Mouse (Mus musculus) heart, adult 18-20 months (tissue): Measurements from ENCODE around the gene Gm49416. TPM values are rescaled to one million over a fixed set of nuclear protein-coding genes. Genes with fewer than 3 reads are reported as not detected.

Source experiments
- DNase-seq, 2 experiments: peaks; one replicate each; pipeline ENCODE4 v3.0.0; 2021 to 2022; ENCODE audit warnings: mixed read lengths in 1 of 2
- total RNA-seq, 2 experiments: library from RNA; stranded (reverse); gene quantifications; 2 replicates each; pipeline ENCODE4 v1.2.3; 2021

Gm49416 gene
- total RNA-seq, 2 experiments from 2014 or later: 3.4 TPM; not detected in 1

- DNase-seq: peak; percentile 98
These were observed 31.5 kb downstream of the Gm49416 start, which contains the start of gene B3gat3 for GRCm38 (mm10) chr19:8920073-8920736. B3gat3 (plus strand) TSS chr19:8920374.

GRCm38 (mm10) chr19:8920836-8921291 is 32.1 kb downstream of the Gm49416 start:
- DNase-seq: peak; percentile 31 to 38

- DNase-seq: no peak
These were observed 33.0 kb downstream of the Gm49416 start for GRCm38 (mm10) chr19:8921741-8922140.

- DNase-seq: no peak
These were observed 38.0 kb downstream of the Gm49416 start for GRCm38 (mm10) chr19:8926766-8927165.

- DNase-seq: no peak
These were observed 39.3 kb downstream of the Gm49416 start for GRCm38 (mm10) chr19:8927891-8928525.

GRCm38 (mm10) chr19:8928689-8929223 is 40.0 kb downstream of the Gm49416 start:
- no peak for DNase-seq

GRCm38 (mm10) chr19:8929224-8930088 is 40.7 kb downstream of the Gm49416 start, which contains the start of the genes Rom1 and Eml3:
Rom1 (minus strand) TSS chr19:8929356.
Eml3 (plus strand) TSS chr19:8929552.
- peak; percentile 96 to 97 for DNase-seq

- DNase-seq: no peak
These were observed 41.4 kb downstream of the Gm49416 start for GRCm38 (mm10) chr19:8930117-8930516.

- no peak for DNase-seq
These were observed 42.0 kb downstream of the Gm49416 start for GRCm38 (mm10) chr19:8930771-8931170.

GRCm38 (mm10) chr19:8936736-8937135 is 48.0 kb downstream of the Gm49416 start:
- DNase-seq: no peak

GRCm38 (mm10) chr19:8940526-8941133 is 51.9 kb downstream of the Gm49416 start:
- DNase-seq: no peak

- no peak for DNase-seq
These were observed 52.4 kb downstream of the Gm49416 start for GRCm38 (mm10) chr19:8941136-8941514.

GRCm38 (mm10) chr19:8941515-8942217 is 52.9 kb downstream of the Gm49416 start, which contains the start of gene Mta2:
Mta2 (plus strand) TSS chr19:8941875.
- DNase-seq: peak; percentile 96 to 97

- DNase-seq: peak in 1 of 2 experiments; percentile 66
These were observed 53.7 kb downstream of the Gm49416 start for GRCm38 (mm10) chr19:8942276-8942964.

GRCm38 (mm10) chr19:8943047-8943446 is 54.3 kb downstream of the Gm49416 start:
- DNase-seq: no peak

- no peak for DNase-seq
These were observed 55.3 kb downstream of the Gm49416 start for GRCm38 (mm10) chr19:8944062-8944461.

- peak; percentile 69 for DNase-seq
These were observed 56.0 kb downstream of the Gm49416 start for GRCm38 (mm10) chr19:8944750-8945149.
